Mouse (Mus musculus) liver, postnatal 0 days (tissue): ENCODE data around the gene Cbx5.

ENCODE experiments used
- CTCF ChIP-seq: sonication (generic); IDR thresholded peaks from 2 replicates; pipeline ENCODE4 v1.5.1; 2016; ENCODE audit warnings: antibody characterized with exemption, low read depth
- EP300 ChIP-seq: IDR thresholded peaks from 2 replicates; pipeline ENCODE4 v1.6.1; 2016; ENCODE audit warnings: antibody characterized with exemption, low read depth, mild to moderate bottlenecking

DNA sequence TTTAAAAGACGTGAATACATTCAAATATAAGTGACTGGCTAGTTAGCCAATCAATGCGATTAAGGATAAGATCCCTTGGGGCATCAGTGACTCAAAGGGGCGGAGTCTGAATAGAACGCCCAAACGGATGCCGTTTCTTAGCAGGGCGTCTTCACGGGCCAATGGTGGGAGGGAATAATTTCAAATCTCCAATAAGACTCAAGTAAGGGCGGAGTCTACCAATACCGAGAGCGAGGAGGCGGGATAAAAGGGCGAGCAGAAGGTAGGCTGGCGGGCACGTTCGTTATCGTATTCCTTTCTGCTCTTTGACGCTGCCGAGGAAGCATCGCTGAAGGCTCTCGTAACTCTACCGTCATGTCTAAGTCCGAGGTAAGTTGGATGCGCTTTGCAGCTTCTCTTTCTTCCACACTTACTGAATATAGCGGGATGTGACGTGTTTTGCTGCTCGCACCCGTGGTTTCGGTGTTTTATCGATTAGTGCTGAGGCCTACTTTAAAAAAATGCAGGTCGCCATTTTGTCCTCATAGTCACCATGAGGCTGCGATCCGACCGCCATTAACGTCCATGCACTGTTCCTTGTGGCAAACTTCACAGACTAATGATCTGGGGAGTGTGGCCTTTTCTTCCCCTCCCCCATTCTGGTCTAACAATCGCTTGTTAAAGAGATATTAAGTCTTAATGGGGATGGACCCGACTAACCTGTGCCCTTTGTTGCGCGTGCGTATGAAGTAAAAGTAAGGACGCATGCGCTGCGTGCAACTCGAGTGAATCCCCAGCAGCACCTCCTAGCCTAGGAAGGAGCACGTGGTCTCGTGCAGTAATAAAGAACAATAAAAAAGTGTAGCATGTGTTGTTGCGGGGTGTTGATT, 778 bp upstream of the Cbx5 start, which contains the start of gene Hnrnpa1:
- TF ChIP-seq CTCF: no peak
- no peak; the same call in 1 of the 2 replicates for TF ChIP-seq EP300
